Mouse (Mus musculus): ENCODE results near the gene Cep131. TPM values are rescaled to one million over a fixed set of nuclear protein-coding genes. Genes with fewer than 3 reads are reported as not detected.

Cep131 gene
- polyA plus RNA-seq, 1 experiment from 2014 or later: 26.1 TPM

- no peak for ATAC-seq (ENCODE audit: low read depth)
- H3K9me3 ChIP-seq: no peaks in the 10 kb centered on the region
- H3K27ac ChIP-seq (replicated peaks): no peak overlapping the region
- 89% methylated on average over 11 of the region's 11 CpGs for whole genome bisulfite sequencing
- peaks cover 63% of the 10 kb centered on the region for H3K36me3 ChIP-seq
- no peak overlapping the region for H3K4me3 ChIP-seq
- H3K4me1 ChIP-seq (replicated peaks): peaks cover 6% of the 10 kb centered on the region
- no peak overlapping the region for H3K4me2 ChIP-seq
- H3K27me3 ChIP-seq: no peaks in the 10 kb centered on the region
- no peak overlapping the region for H3K9ac ChIP-seq
These were observed 22.0 kb downstream of the Cep131 start for GRCm38 (mm10) chr11:120064668-120065040.

GRCm38 (mm10) chr11:120064006-120064667, 22.5 kb downstream of the Cep131 start:
- H3K36me3 ChIP-seq: peaks cover 59% of the 10 kb centered on the region
- WGBS: 82% methylated on average over 13 of the region's 13 CpGs
- peaks cover 1% of the 10 kb centered on the region; the same call in 1 of the 2 replicates for H3K4me1 ChIP-seq (replicated peaks)

GRCm38 (mm10) chr11:120063326-120063725, 23.3 kb downstream of the Cep131 start:
- 77% methylated on average over 5 of the region's 5 CpGs for WGBS
- no peak overlapping the region for H3K4me3 ChIP-seq
- H3K27ac ChIP-seq (replicated peaks): no peak overlapping the region
- no peak for ATAC-seq (ENCODE audit: low read depth)
- no peaks in the 10 kb centered on the region for H3K27me3 ChIP-seq
- no peak overlapping the region for H3K9ac ChIP-seq
- no peak overlapping the region for H3K4me2 ChIP-seq
- no peaks in the 10 kb centered on the region for H3K9me3 ChIP-seq
- H3K36me3 ChIP-seq: peaks cover 54% of the 10 kb centered on the region
- H3K4me1 ChIP-seq (replicated peaks): no peaks in the 10 kb centered on the region

More at GRCm38 (mm10) chr11:120064006-120064667, 22.5 kb downstream of the Cep131 start:
- Histone ChIP-seq H3K27me3 (no peaks in the 10 kb centered on the region), H3K9ac (no peak overlapping the region), H3K9me3 (no peaks in the 10 kb centered on the region), H3K27ac (replicated peaks) (no peak overlapping the region), H3K4me2 (no peak overlapping the region), H3K4me3 (no peak overlapping the region)
- no peak for ATAC-seq (ENCODE audit: low read depth)

- Histone ChIP-seq H3K9me3 (no peaks in the 10 kb centered on the region), H3K36me3 (peaks cover 29% of the 10 kb centered on the region), H3K4me1 (replicated peaks) (no peaks in the 10 kb centered on the region), H3K9ac (no peak overlapping the region), H3K27ac (replicated peaks) (no peak overlapping the region), H3K27me3 (no peaks in the 10 kb centered on the region), H3K4me2 (no peak overlapping the region), H3K4me3 (no peak overlapping the region)
- WGBS: 84% methylated on average over 8 of the region's 8 CpGs
- ATAC-seq (ENCODE audit: low read depth): no peak
These were observed 26.0 kb downstream of the Cep131 start for GRCm38 (mm10) chr11:120060634-120061033.

- no peaks in the 10 kb centered on the region for H3K36me3 ChIP-seq
- no peak overlapping the region for H3K9ac ChIP-seq
- no peak overlapping the region for H3K4me2 ChIP-seq
- peaks cover 10% of the 10 kb centered on the region; the same call in 1 of the 2 replicates for H3K4me1 ChIP-seq (replicated peaks)
- H3K27ac ChIP-seq (replicated peaks): no peak overlapping the region
- no peak overlapping the region for H3K4me3 ChIP-seq
- no peaks in the 10 kb centered on the region for H3K9me3 ChIP-seq
- 87% methylated on average over 12 of the region's 12 CpGs for WGBS
- ATAC-seq (ENCODE audit: low read depth): no peak
- H3K27me3 ChIP-seq: no peaks in the 10 kb centered on the region
These were observed 30.5 kb downstream of the Cep131 start for GRCm38 (mm10) chr11:120055953-120056732.

- Histone ChIP-seq H3K9me3 (no peaks in the 10 kb centered on the region), H3K27me3 (peaks cover 10% of the 10 kb centered on the region), H3K36me3 (no peaks in the 10 kb centered on the region), H3K4me2 (no peak overlapping the region), H3K27ac (replicated peaks) (no peak overlapping the region), H3K4me1 (replicated peaks) (peaks cover 17% of the 10 kb centered on the region), H3K9ac (no peak overlapping the region), H3K4me3 (no peak overlapping the region)
- 82% methylated on average over 4 of the region's 4 CpGs for WGBS
- no peak for ATAC-seq (ENCODE audit: low read depth)
These were observed 32.8 kb downstream of the Cep131 start for GRCm38 (mm10) chr11:120053846-120054245.

GRCm38 (mm10) chr11:120052274-120052673, 34.4 kb downstream of the Cep131 start:
- 71% methylated on average over 9 of the region's 9 CpGs for WGBS
- peaks cover 20% of the 10 kb centered on the region for H3K27me3 ChIP-seq
- H3K4me2 ChIP-seq: no peak overlapping the region
- no peak overlapping the region for H3K9ac ChIP-seq
- no peaks in the 10 kb centered on the region for H3K9me3 ChIP-seq
- no peak overlapping the region for H3K4me3 ChIP-seq
- no peak overlapping the region for H3K27ac ChIP-seq (replicated peaks)
- no peaks in the 10 kb centered on the region for H3K36me3 ChIP-seq
- H3K4me1 ChIP-seq (replicated peaks): peaks cover 33% of the 10 kb centered on the region
- no peak for ATAC-seq (ENCODE audit: low read depth)

- H3K4me3 ChIP-seq: no peak overlapping the region
- ATAC-seq (ENCODE audit: low read depth): no peak
- H3K27ac ChIP-seq (replicated peaks): peak overlapping the region; percentile 46; the same call in 1 of the 2 replicates
- 38% methylated on average over 14 of the region's 14 CpGs for WGBS
- H3K27me3 ChIP-seq: peaks cover 23% of the 10 kb centered on the region
- peak overlapping the region; percentile 31; the same call in 1 of the 2 replicates for H3K9ac ChIP-seq
- no peaks in the 10 kb centered on the region for H3K9me3 ChIP-seq
- peaks cover 41% of the 10 kb centered on the region for H3K4me1 ChIP-seq (replicated peaks)
- H3K36me3 ChIP-seq: no peaks in the 10 kb centered on the region
- H3K4me2 ChIP-seq: no peak overlapping the region
These were observed 35.4 kb downstream of the Cep131 start for GRCm38 (mm10) chr11:120051124-120051811.

- H3K9ac ChIP-seq: no peak overlapping the region
- peaks cover 63% of the 10 kb centered on the region for H3K4me1 ChIP-seq (replicated peaks)
- no peak overlapping the region for H3K27ac ChIP-seq (replicated peaks)
- H3K36me3 ChIP-seq: no peaks in the 10 kb centered on the region
- H3K4me2 ChIP-seq: no peak overlapping the region; the same call in 1 of the 2 replicates
- ATAC-seq (ENCODE audit: low read depth): no peak
- no peaks in the 10 kb centered on the region for H3K9me3 ChIP-seq
- WGBS: 80% methylated on average over 8 of the region's 8 CpGs
- H3K27me3 ChIP-seq: peaks cover 25% of the 10 kb centered on the region
- H3K4me3 ChIP-seq: no peak overlapping the region
These were observed 37.6 kb downstream of the Cep131 start for GRCm38 (mm10) chr11:120049067-120049466.

GRCm38 (mm10) chr11:120048252-120048556, 38.4 kb downstream of the Cep131 start:
- peak overlapping the region; percentile 69 for H3K4me3 ChIP-seq
- H3K36me3 ChIP-seq: no peaks in the 10 kb centered on the region
- H3K4me1 ChIP-seq (replicated peaks): peaks cover 63% of the 10 kb centered on the region
- WGBS: under 1% methylated on average over 22 of the region's 23 CpGs
- peaks cover 25% of the 10 kb centered on the region for H3K27me3 ChIP-seq
- peak overlapping the region; percentile 83 for H3K4me2 ChIP-seq
- H3K9me3 ChIP-seq: no peaks in the 10 kb centered on the region
- peak overlapping the region; percentile 90 for H3K27ac ChIP-seq (replicated peaks)
- peak; percentile 34 for ATAC-seq (ENCODE audit: low read depth)
- H3K9ac ChIP-seq: peak overlapping the region; percentile 89

- Histone ChIP-seq H3K4me3 (peak overlapping the region; percentile 69), H3K27ac (replicated peaks) (peak overlapping the region; percentile 90), H3K36me3 (no peaks in the 10 kb centered on the region), H3K4me2 (peak overlapping the region; percentile 83), H3K9me3 (no peaks in the 10 kb centered on the region), H3K4me1 (replicated peaks) (peaks cover 64% of the 10 kb centered on the region), H3K9ac (peak overlapping the region; percentile 89), H3K27me3 (peaks cover 25% of the 10 kb centered on the region)
- WGBS: 8% methylated on average over 23 of the region's 23 CpGs
- peak; percentile 28 for ATAC-seq (ENCODE audit: low read depth)
These were observed 38.9 kb downstream of the Cep131 start for GRCm38 (mm10) chr11:120047531-120048251.
